ENCODE assay signal across 8 mouse cellular contexts in the genomic region with DNA sequence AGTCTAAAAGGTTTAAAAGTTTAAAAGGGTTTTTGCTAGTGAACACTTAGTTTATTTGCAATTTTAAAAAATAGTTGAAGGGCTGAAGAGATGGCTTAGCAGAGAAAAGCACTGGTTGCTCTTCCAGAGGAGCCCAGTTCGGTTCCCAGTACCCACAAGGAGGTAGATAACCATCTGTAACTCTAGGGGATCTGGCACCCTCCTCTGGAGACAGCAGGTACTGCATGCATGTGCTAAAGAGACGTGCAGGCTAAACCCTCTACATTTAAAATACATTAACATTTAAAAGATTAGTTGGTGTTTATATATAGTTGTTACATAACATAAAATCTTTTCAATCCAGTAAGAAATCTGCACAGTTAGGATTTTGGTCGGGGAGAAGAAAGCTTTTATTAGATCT. TPM values are rescaled to one million over a fixed set of nuclear protein-coding genes. Genes with fewer than 3 reads are reported as not detected.
DNase-seq lines count a peak whose midpoint lies in the region; ATAC-seq and TF ChIP-seq lines count a peak whose summit lies in the region.

No protein-coding gene starts in this region.

- H3K4me3 ChIP-seq in hindbrain, postnatal 0 days (ENCODE audit: low read length), result no peak overlapping the region
- H3K4me3 ChIP-seq in hindbrain, embryonic 11.5 days (ENCODE audit: low read depth, low read length), result no peak overlapping the region

- no peak for ATAC-seq in hindbrain, postnatal 0 days
- ATAC-seq in hindbrain, embryonic 11.5 days (ENCODE audit: low FRiP score), result no peak
- ATAC-seq in megakaryocyte, adult 5-6 weeks (ENCODE audit: poor library complexity, severe bottlenecking), result peak; percentile 59
- ATAC-seq in monocyte, adult 5-6 weeks (replicated peaks; ENCODE audit: insufficient number of reproducible peaks, low FRiP score, low TSS enrichment, poor library complexity, severe bottlenecking), result no peak
- ATAC-seq in erythroid progenitor cell, adult 5-6 weeks (replicated peaks; ENCODE audit: low FRiP score, poor library complexity, severe bottlenecking), result no peak

- H3K4me2 ChIP-seq in hindbrain, postnatal 0 days (ENCODE audit: low read depth, low read length), result no peak overlapping the region
- H3K4me2 ChIP-seq in hindbrain, embryonic 11.5 days (replicated peaks; ENCODE audit: low read depth, low read length), result no peak overlapping the region

- DNase-seq in hindbrain, postnatal 0 days (ENCODE audit: low spot score), result peak; percentile 2
- no peak for DNase-seq in hindbrain, embryonic 11.5 days (ENCODE audit: low spot score)
- peak; percentile 17 for DNase-seq in CD4-positive helper T cell, adult 2 months (ENCODE audit: low read depth, low spot score)
- DNase-seq in adrenal gland, postnatal 14 days, result peak; percentile 59
- no peak for DNase-seq in ovary, adult 18-20 months (ENCODE audit: low spot score)

- TF ChIP-seq CTCF in hindbrain, postnatal 0 days (IDR thresholded peaks at IDR 0.05; ENCODE audit: low read depth), result peak; percentile 57

- H3K9me3 ChIP-seq in hindbrain, postnatal 0 days (ENCODE audit: low read length), result no peaks in the 10 kb centered on the region
- H3K9me3 ChIP-seq in hindbrain, embryonic 11.5 days (ENCODE audit: control insufficient read depth, low read length), result no peaks in the 10 kb centered on the region

- H3K9ac ChIP-seq in hindbrain, postnatal 0 days (replicated peaks; ENCODE audit: low read length), result no peak overlapping the region
- H3K9ac ChIP-seq in hindbrain, embryonic 11.5 days (ENCODE audit: low read depth, low read length), result no peak overlapping the region

- 87% methylated on average over 3 of the region's 3 CpGs for WGBS in hindbrain, postnatal 0 days
- 87% methylated on average over 3 of the region's 3 CpGs for WGBS in hindbrain, embryonic 11.5 days

- peaks cover 4% of the 10 kb centered on the region; the same call in 1 of the 2 replicates for H3K36me3 ChIP-seq in hindbrain, postnatal 0 days (ENCODE audit: insufficient read depth, low read length)
- no peaks in the 10 kb centered on the region for H3K36me3 ChIP-seq in hindbrain, embryonic 11.5 days (ENCODE audit: control insufficient read depth, insufficient read depth, low read length)

- H3K4me1 ChIP-seq in hindbrain, postnatal 0 days (ENCODE audit: insufficient read depth, low read length), result no peaks in the 10 kb centered on the region
- no peaks in the 10 kb centered on the region for H3K4me1 ChIP-seq in hindbrain, embryonic 11.5 days (replicated peaks; ENCODE audit: control insufficient read depth, insufficient read depth, low read length)

- no peaks in the 10 kb centered on the region for H3K27me3 ChIP-seq in hindbrain, postnatal 0 days (ENCODE audit: insufficient read depth, low read length)
- H3K27me3 ChIP-seq in hindbrain, embryonic 11.5 days (ENCODE audit: control insufficient read depth, insufficient read depth, low read length), result no peaks in the 10 kb centered on the region

- no peak overlapping the region for H3K27ac ChIP-seq in hindbrain, postnatal 0 days
- H3K27ac ChIP-seq in hindbrain, embryonic 11.5 days (ENCODE audit: low read depth, low read length), result no peak overlapping the region

RNA-seq across cellular contexts. Expression of a gene that starts 34.9 kb away (rescaled TPM):
- total RNA-seq in hindbrain, postnatal 0 days (2014; rRNA removed), result 9.1 and 10.8 TPM in 2 replicates
- 26.1 and 26.6 TPM in 2 replicates for polyA plus RNA-seq in hindbrain, postnatal 0 days (2015; fragmentation: Nextera tagmentation; extraction: Ambion mirVana)
- 28.8 and 30.8 TPM in 2 replicates for polyA plus RNA-seq in hindbrain, embryonic 11.5 days (2014; fragmentation: Nextera tagmentation; extraction: Ambion mirVana)
- 24.6 and 25.0 TPM in 2 replicates for total RNA-seq in adrenal gland, postnatal 14 days (2021)
- 17.9 and 20.7 TPM in 2 replicates for total RNA-seq in megakaryocyte, adult 5-6 weeks (2015)
- total RNA-seq in megakaryocyte, adult 5-6 weeks (2017), result 27.9 and 28.3 TPM in 2 replicates
- 22.7 to 29.9 TPM (median 22.8 TPM) in 3 replicates for total RNA-seq in monocyte, adult 5-6 weeks (2017)
- 5.4 and 11.3 TPM in 2 replicates for total RNA-seq in erythroid progenitor cell, adult 5-6 weeks (2015; ENCODE audit: low replicate concordance)
- 10.1 and 17.5 TPM in 2 replicates for total RNA-seq in erythroid progenitor cell, adult 5-6 weeks (2017; ENCODE audit: low replicate concordance)

RNA-seq across cellular contexts. Expression of a gene that starts 38.2 kb away (rescaled TPM):
- total RNA-seq in hindbrain, postnatal 0 days (2014; rRNA removed), result 12.4 and 19.7 TPM in 2 replicates
- 24.8 and 30.1 TPM in 2 replicates for polyA plus RNA-seq in hindbrain, postnatal 0 days (2015; fragmentation: Nextera tagmentation; extraction: Ambion mirVana)
- polyA plus RNA-seq in hindbrain, embryonic 11.5 days (2014; fragmentation: Nextera tagmentation; extraction: Ambion mirVana), result 30.4 and 32.8 TPM in 2 replicates
- total RNA-seq in adrenal gland, postnatal 14 days (2021), result 15.5 TPM in 2 replicates
- total RNA-seq in megakaryocyte, adult 5-6 weeks (2015), result 15.5 and 16.0 TPM in 2 replicates
- 19.6 and 21.6 TPM in 2 replicates for total RNA-seq in megakaryocyte, adult 5-6 weeks (2017)
- 11.7 to 25.7 TPM (median 13.8 TPM) in 3 replicates for total RNA-seq in monocyte, adult 5-6 weeks (2017)
- total RNA-seq in erythroid progenitor cell, adult 5-6 weeks (2015; ENCODE audit: low replicate concordance), result 3.8 and 14.1 TPM in 2 replicates
- total RNA-seq in erythroid progenitor cell, adult 5-6 weeks (2017; ENCODE audit: low replicate concordance), result 5.3 and 13.7 TPM in 2 replicates

Comparison
In these comparisons a context has a peak if more than half of its experiments do, and no peak if none do; other contexts are left out.
1. DNase-seq: peak in hindbrain, postnatal 0 days (single experiment), CD4-positive helper T cell, adult 2 months (single experiment) and adrenal gland, postnatal 14 days (single experiment); none in hindbrain, embryonic 11.5 days (single experiment) and ovary, adult 18-20 months (single experiment).